Mouse (Mus musculus): Measurements from ENCODE around the gene Tst. TPM values are rescaled to one million over a fixed set of nuclear protein-coding genes. Genes with fewer than 3 reads are reported as not detected.

Tst gene
- total and polyA plus RNA-seq, 3 experiments, result 0.56 to 2.0 (median 0.67) TPM

- no peak for TF ChIP-seq SMC3 (IDR thresholded peaks at IDR 0.05; ENCODE audit: low read depth, low read length)
- TF ChIP-seq USF1 (IDR thresholded peaks at IDR 0.05; ENCODE audit: low read depth, low read length), result peak; percentile 4; the same call in 1 of the 2 replicates
- no peak for TF ChIP-seq ZKSCAN1 (IDR thresholded peaks at IDR 0.05; ENCODE audit: borderline replicate concordance, low read depth, low read length)
- Histone ChIP-seq H3K4me2 (ENCODE audit: insufficient read depth, low read depth, poor library complexity, severe bottlenecking) (no peak overlapping the region), H3K9me3 (replicated peaks; ENCODE audit: low read length) (peaks cover 8% of the 10 kb centered on the region), H3K36me3 (replicated peaks in 1 of 2; ENCODE audit: control insufficient read depth in 1 of 2, insufficient read depth in 1 of 2, low read length in 1 of 2) (no peaks in the 10 kb centered on the region), H3K4me1 (ENCODE audit: control insufficient read depth in 1 of 2, insufficient read depth in 2 of 2) (peaks cover 12 to 38% of the 10 kb centered on the region in 2 experiments), H3K79me2 (replicated peaks; ENCODE audit: control insufficient read depth, extremely low read depth, insufficient read depth, poor library complexity, severe bottlenecking) (no peaks in the 10 kb centered on the region), H3K9ac (ENCODE audit: insufficient read depth, low read depth) (no peak overlapping the region), H3K27me3 (replicated peaks) (peaks cover 21% of the 10 kb centered on the region), H3K27ac (ENCODE audit: insufficient read depth, low read depth) (no peak overlapping the region), H3K4me3 (replicated peaks in 1 of 3; ENCODE audit: low read depth in 2 of 3, low read length in 2 of 3, poor library complexity in 1 of 3) (no peak overlapping the region)
- in situ Hi-C loops (cut with MboI; ENCODE audit: low pct_ligation_motif_present, low pct_unique_long_range_greater_than_20kb, low sequenced_read_pairs) (loop anchor here (25.0 kb wide), 1 partner anchor 306 kb away; no protein-coding TSS in a partner anchor), dilution Hi-C loops (cut with MboI; ENCODE audit: extremely low pct_ligation_motif_present, extremely low pct_unique_long_range_greater_than_20kb, low sequenced_read_pairs) (no loop called here)
- no peak for DNase-seq (ENCODE audit: extremely low read depth)
Observed at GRCm38 (mm10) chr15:78430874-78431273, 25.2 kb upstream of the Tst start.

- no peaks in the 10 kb centered on the region for H3K36me3 ChIP-seq (replicated peaks in 1 of 2; ENCODE audit: control insufficient read depth in 1 of 2, insufficient read depth in 1 of 2, low read length in 1 of 2)
- H3K79me2 ChIP-seq (replicated peaks; ENCODE audit: control insufficient read depth, extremely low read depth, insufficient read depth, poor library complexity, severe bottlenecking), result no peaks in the 10 kb centered on the region
- in situ Hi-C loops (cut with MboI; ENCODE audit: low pct_ligation_motif_present, low pct_unique_long_range_greater_than_20kb, low sequenced_read_pairs), result loop anchor here (10.0 to 25.0 kb wide), 2 partner anchors 65 to 307 kb away; no protein-coding TSS in a partner anchor
- peaks cover 8% of the 10 kb centered on the region for H3K9me3 ChIP-seq (replicated peaks; ENCODE audit: low read length)
- DNase-seq (ENCODE audit: extremely low read depth), result no peak
- H3K9ac ChIP-seq (ENCODE audit: insufficient read depth, low read depth), result no peak overlapping the region
- no peak overlapping the region for H3K4me3 ChIP-seq (replicated peaks in 1 of 3; ENCODE audit: low read depth in 2 of 3, low read length in 2 of 3, poor library complexity in 1 of 3)
- H3K27ac ChIP-seq (ENCODE audit: insufficient read depth, low read depth), result no peak overlapping the region
- TF ChIP-seq POLR2A (IDR thresholded peaks at IDR 0.05; ENCODE audit: low read depth, low read length) (no peak), EP300 (IDR thresholded peaks at IDR 0.05; ENCODE audit: low read length) (no peak), SMC3 (IDR thresholded peaks at IDR 0.05; ENCODE audit: low read depth, low read length) (no peak), ETS1 (conservative IDR thresholded peaks at IDR 0.05; ENCODE audit: low read depth, low read length) (no peak), KAT2A (IDR thresholded peaks at IDR 0.05; ENCODE audit: insufficient replicate concordance, low read length) (no peak), USF1 (IDR thresholded peaks at IDR 0.05; ENCODE audit: low read depth, low read length) (no peak), RCOR1 (conservative IDR thresholded peaks at IDR 0.05; ENCODE audit: low read depth, low read length) (no peak), UBTF (IDR thresholded peaks at IDR 0.05; ENCODE audit: low read depth, low read length) (no peak), TCF12 (IDR thresholded peaks at IDR 0.05; ENCODE audit: low read depth, low read length) (no peak), MYC (IDR thresholded peaks at IDR 0.05; ENCODE audit: low read depth, low read length) (no peak), ZC3H11A (IDR thresholded peaks at IDR 0.05; ENCODE audit: low read depth, low read length) (no peak), ELF1 (IDR thresholded peaks at IDR 0.05; ENCODE audit: low read depth, low read length) (no peak), HCFC1 (IDR thresholded peaks at IDR 0.05; ENCODE audit: low read depth, low read length) (no peak), JUN (IDR thresholded peaks at IDR 0.05; ENCODE audit: insufficient read depth, low read depth, low read length) (no peak), ZMIZ1 (IDR thresholded peaks at IDR 0.05; ENCODE audit: low read depth, low read length) (no peak), MAFK (IDR thresholded peaks at IDR 0.05; ENCODE audit: insufficient replicate concordance, low read length) (no peak), ZNF384 (IDR thresholded peaks at IDR 0.05; ENCODE audit: low read depth, low read length) (no peak), MEF2A (IDR thresholded peaks at IDR 0.05; ENCODE audit: borderline replicate concordance, low read depth, low read length) (no peak)
- peaks cover 8 to 36% of the 10 kb centered on the region in 2 experiments for H3K4me1 ChIP-seq (ENCODE audit: control insufficient read depth in 1 of 2, insufficient read depth in 2 of 2)
- dilution Hi-C loops (cut with MboI; ENCODE audit: extremely low pct_ligation_motif_present, extremely low pct_unique_long_range_greater_than_20kb, low sequenced_read_pairs), result no loop called here
- H3K4me2 ChIP-seq (ENCODE audit: insufficient read depth, low read depth, poor library complexity, severe bottlenecking), result no peak overlapping the region
- H3K27me3 ChIP-seq (replicated peaks), result peaks cover 17% of the 10 kb centered on the region
Observed at GRCm38 (mm10) chr15:78429871-78430622, 24.3 kb upstream of the Tst start.
